1 mouse cellular context compared by ENCODE assay signal in genomic region chr7:80014826-80015755, GRCm38 (mm10).
A peak's percentile ranks its signal among the peaks of the same experiment; 100 is the strongest.
TF ChIP-seq lines count a peak whose summit lies in the region.

No protein-coding gene starts in this region.

TF ChIP-seq in MEL, 35 proteins besides CTCF, POLR2A, EP300 and RAD21 (continued from another document):
- TF ChIP-seq MXI1 (IDR thresholded peaks at IDR 0.05; ENCODE audit: low read depth, low read length): no peak
- TF ChIP-seq RCOR1 (IDR thresholded peaks at IDR 0.05; ENCODE audit: low read depth, low read length): 0 out of 2 replicates have a peak, but pooled peaks have one; percentile 33
- no peak for TF ChIP-seq KAT2A (conservative IDR thresholded peaks at IDR 0.05; ENCODE audit: low read depth, low read length)
